Mouse (Mus musculus): Measurements from ENCODE around the gene Rcvrn. TPM values are rescaled to one million over a fixed set of nuclear protein-coding genes. Genes with fewer than 3 reads are reported as not detected.

Gene Rcvrn
- not detected in 2 replicates for polyA plus RNA-seq (2012; rRNA removed)

GRCm38 (mm10) chr11:67694703-67695376, at the start of gene Rcvrn:
TSS of gene Rcvrn (plus strand) at chr11:67695326.

Other genes with a start within 250 kb of the Rcvrn start
- gene Gas7, start 239.9 kb upstream of the Rcvrn start, polyA plus RNA-seq (2012; rRNA removed) = 8.1 and 9.0 TPM in 2 replicates
- gene Glp2r, start 75.8 kb downstream of the Rcvrn start, polyA plus RNA-seq (2012; rRNA removed) = 2.2 and 2.7 TPM in 2 replicates
- 0.29 and 0.38 TPM in 2 replicates for gene Gsg1l2, start 79.3 kb downstream of the Rcvrn start, polyA plus RNA-seq (2012; rRNA removed)
- not detected in 2 replicates for gene Dhrs7c, start 102.9 kb downstream of the Rcvrn start, polyA plus RNA-seq (2012; rRNA removed)
- gene Usp43, start 226.8 kb downstream of the Rcvrn start, polyA plus RNA-seq (2012; rRNA removed) = 22.4 and 22.6 TPM in 2 replicates

Measured in colon, adult 2 months (tissue).